Mouse (Mus musculus): ENCODE data around the gene Il21. TPM values are rescaled to one million over a fixed set of nuclear protein-coding genes. Genes with fewer than 3 reads are reported as not detected.

Il21 gene
- polyA plus RNA-seq, 1 experiment from 2014 or later: not detected

DNA sequence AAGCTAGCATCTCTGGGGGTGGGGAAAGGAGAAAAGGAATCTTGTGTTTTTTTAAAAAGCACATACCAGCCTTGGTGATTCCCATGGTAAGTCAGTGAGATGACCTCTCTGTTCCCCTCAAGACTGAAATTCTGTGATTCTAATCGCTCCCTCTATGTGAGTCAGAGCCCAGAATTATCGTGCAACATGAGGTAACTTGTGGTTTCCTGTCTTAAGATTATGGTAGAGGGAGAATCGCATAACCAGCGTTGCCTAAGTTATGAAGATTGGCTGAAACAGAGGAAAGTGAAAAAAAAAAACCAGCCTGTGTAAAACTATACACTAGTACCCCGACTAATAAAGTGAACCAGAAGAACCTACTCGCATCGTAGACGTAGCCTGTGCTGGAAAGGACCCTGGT lies 59.2 kb downstream of the Il21 start:
- H3K27ac ChIP-seq (ENCODE audit: low read length): no peak overlapping the region
- no peaks in the 10 kb centered on the region for H3K36me3 ChIP-seq (ENCODE audit: insufficient read depth, low read length)
- H3K4me2 ChIP-seq (replicated peaks; ENCODE audit: low read depth, low read length): no peak overlapping the region
- no peak overlapping the region for H3K9ac ChIP-seq (replicated peaks; ENCODE audit: low read length)
- H3K27me3 ChIP-seq (ENCODE audit: insufficient read depth, low read length): no peaks in the 10 kb centered on the region
- WGBS: 90% methylated on average over 8 of the region's 8 CpGs
- H3K4me1 ChIP-seq (ENCODE audit: insufficient read depth, low read length): no peaks in the 10 kb centered on the region
- H3K9me3 ChIP-seq (ENCODE audit: low read length): no peaks in the 10 kb centered on the region
- no peak overlapping the region for H3K4me3 ChIP-seq (ENCODE audit: low read length)
- no peak for ATAC-seq (ENCODE audit: low FRiP score, low TSS enrichment)

Small RNA genes within 50 kb of the gene (microRNA-seq; reads per million reads assigned to microRNA genes)
- gene Gm24169: not detected

Other genes with a start within 250 kb of the Il21 start
- 0.15 and 0.17 TPM in 2 replicates for gene Adad1, start 169.1 kb downstream of the Il21 start, polyA plus RNA-seq (2015; fragmentation: Nextera tagmentation; extraction: Ambion mirVana)
- gene Il2, start 106.7 kb downstream of the Il21 start, polyA plus RNA-seq (2015; fragmentation: Nextera tagmentation; extraction: Ambion mirVana): 0.34 TPM in 1 of 2 replicates, not detected in the other
- gene Bbs12, start 79.9 kb upstream of the Il21 start, polyA plus RNA-seq (2015; fragmentation: Nextera tagmentation; extraction: Ambion mirVana): 9.2 and 9.7 TPM in 2 replicates
- gene Cetn4, start 80.1 kb upstream of the Il21 start, polyA plus RNA-seq (2015; fragmentation: Nextera tagmentation; extraction: Ambion mirVana): 2.5 and 3.4 TPM in 2 replicates
- gene Fgf2, start 115.7 kb upstream of the Il21 start, polyA plus RNA-seq (2015; fragmentation: Nextera tagmentation; extraction: Ambion mirVana): 1.4 and 1.6 TPM in 2 replicates
- gene Spata5, start 187.3 kb upstream of the Il21 start, polyA plus RNA-seq (2015; fragmentation: Nextera tagmentation; extraction: Ambion mirVana): 41.5 and 43.4 TPM in 2 replicates
- 7.7 and 8.4 TPM in 2 replicates for gene Nudt6, start 187.6 kb upstream of the Il21 start, polyA plus RNA-seq (2015; fragmentation: Nextera tagmentation; extraction: Ambion mirVana)